Mouse (Mus musculus): Measurements from ENCODE around the gene Gm17571. TPM values are rescaled to one million over a fixed set of nuclear protein-coding genes. Genes with fewer than 3 reads are reported as not detected.
A peak's percentile ranks its signal among the peaks of the same experiment; 100 is the strongest.

The Gm17571 gene
- polyA plus RNA-seq (2014; fragmentation: Nextera tagmentation; extraction: Ambion mirVana): not detected in 2 replicates

GRCm38 (mm10) chr9:13446703-13447285 is at the start of gene Gm17571:
TSS of gene Gm17571 (minus strand) at chr9:13446753.
- ATAC-seq (ENCODE audit: low FRiP score): no peak
- no peak within 1 kb of the TSS for H3K9ac ChIP-seq (ENCODE audit: low read length)
- peak; percentile 64 for DNase-seq (ENCODE audit: low spot score, missing footprints)
- 89% methylated on average over 4 of the region's 4 CpGs for WGBS
- no peaks in the 10 kb centered on the region for H3K9me3 ChIP-seq (ENCODE audit: control insufficient read depth, low read length)
- no peaks in the 10 kb centered on the region for H3K27me3 ChIP-seq (ENCODE audit: control insufficient read depth, insufficient read depth, low read length)
- H3K27ac ChIP-seq (ENCODE audit: low read depth, low read length): no peak within 1 kb of the TSS
- no peaks in the 10 kb centered on the region for H3K4me1 ChIP-seq (ENCODE audit: control insufficient read depth, insufficient read depth, low read length)
- no peak within 1 kb of the TSS for H3K4me2 ChIP-seq
- no peaks in the 10 kb centered on the region for H3K36me3 ChIP-seq (ENCODE audit: control insufficient read depth, insufficient read depth, low read length)
- H3K4me3 ChIP-seq (ENCODE audit: low read depth, low read length): no peak within 1 kb of the TSS

GRCm38 (mm10) chr9:13495530-13495929 is 49.0 kb upstream of the Gm17571 start:
- H3K27ac ChIP-seq (ENCODE audit: low read depth, low read length): no peak overlapping the region
- no peaks in the 10 kb centered on the region for H3K27me3 ChIP-seq (ENCODE audit: control insufficient read depth, insufficient read depth, low read length)
- no peaks in the 10 kb centered on the region for H3K4me1 ChIP-seq (ENCODE audit: control insufficient read depth, insufficient read depth, low read length)
- H3K36me3 ChIP-seq (ENCODE audit: control insufficient read depth, insufficient read depth, low read length): no peaks in the 10 kb centered on the region
- no peak overlapping the region for H3K4me2 ChIP-seq
- no peak overlapping the region for H3K9ac ChIP-seq (ENCODE audit: low read length)
- no peak overlapping the region for H3K4me3 ChIP-seq (ENCODE audit: low read depth, low read length)
- DNase-seq (ENCODE audit: low spot score, missing footprints) (peak; percentile 10), ATAC-seq (ENCODE audit: low FRiP score) (no peak)
- no peaks in the 10 kb centered on the region for H3K9me3 ChIP-seq (ENCODE audit: control insufficient read depth, low read length)

- H3K9ac ChIP-seq (ENCODE audit: low read length): no peak overlapping the region
- H3K27ac ChIP-seq (ENCODE audit: low read depth, low read length): no peak overlapping the region
- H3K4me1 ChIP-seq (ENCODE audit: control insufficient read depth, insufficient read depth, low read length): no peaks in the 10 kb centered on the region
- no peaks in the 10 kb centered on the region for H3K27me3 ChIP-seq (ENCODE audit: control insufficient read depth, insufficient read depth, low read length)
- no peaks in the 10 kb centered on the region for H3K9me3 ChIP-seq (ENCODE audit: control insufficient read depth, low read length)
- no peaks in the 10 kb centered on the region for H3K36me3 ChIP-seq (ENCODE audit: control insufficient read depth, insufficient read depth, low read length)
- WGBS: 93% methylated on average over 2 of the region's 2 CpGs
- no peak overlapping the region for H3K4me2 ChIP-seq
- no peak for ATAC-seq (ENCODE audit: low FRiP score)
- H3K4me3 ChIP-seq (ENCODE audit: low read depth, low read length): no peak overlapping the region
- DNase-seq (ENCODE audit: low spot score, missing footprints): peak; percentile 56
These were observed 47.2 kb upstream of the Gm17571 start for GRCm38 (mm10) chr9:13493746-13494145.

- WGBS: 87% methylated on average over 2 of the region's 2 CpGs
- Histone ChIP-seq H3K36me3 (ENCODE audit: control insufficient read depth, insufficient read depth, low read length) (no peaks in the 10 kb centered on the region), H3K9ac (ENCODE audit: low read length) (no peak overlapping the region), H3K27ac (ENCODE audit: low read depth, low read length) (no peak overlapping the region), H3K4me3 (ENCODE audit: low read depth, low read length) (no peak overlapping the region), H3K4me1 (ENCODE audit: control insufficient read depth, insufficient read depth, low read length) (no peaks in the 10 kb centered on the region), H3K9me3 (ENCODE audit: control insufficient read depth, low read length) (no peaks in the 10 kb centered on the region), H3K27me3 (ENCODE audit: control insufficient read depth, insufficient read depth, low read length) (no peaks in the 10 kb centered on the region), H3K4me2 (no peak overlapping the region)
- peak; percentile 23 for DNase-seq (ENCODE audit: low spot score, missing footprints)
- no peak for ATAC-seq (ENCODE audit: low FRiP score)
These were observed 46.3 kb upstream of the Gm17571 start for GRCm38 (mm10) chr9:13492807-13493206.

- no peak overlapping the region for H3K9ac ChIP-seq (ENCODE audit: low read length)
- WGBS: 90% methylated on average over 9 of the region's 9 CpGs
- H3K4me1 ChIP-seq (ENCODE audit: control insufficient read depth, insufficient read depth, low read length): no peaks in the 10 kb centered on the region
- ATAC-seq (ENCODE audit: low FRiP score): no peak
- no peak overlapping the region for H3K27ac ChIP-seq (ENCODE audit: low read depth, low read length)
- H3K27me3 ChIP-seq (ENCODE audit: control insufficient read depth, insufficient read depth, low read length): no peaks in the 10 kb centered on the region
- no peak overlapping the region for H3K4me3 ChIP-seq (ENCODE audit: low read depth, low read length)
- H3K36me3 ChIP-seq (ENCODE audit: control insufficient read depth, insufficient read depth, low read length): no peaks in the 10 kb centered on the region
- peak; percentile 69 for DNase-seq (ENCODE audit: low spot score, missing footprints)
- no peaks in the 10 kb centered on the region for H3K9me3 ChIP-seq (ENCODE audit: control insufficient read depth, low read length)
- no peak overlapping the region for H3K4me2 ChIP-seq
These were observed 45.5 kb upstream of the Gm17571 start for GRCm38 (mm10) chr9:13491854-13492620.

- Histone ChIP-seq H3K4me2 (no peak overlapping the region), H3K27me3 (ENCODE audit: control insufficient read depth, insufficient read depth, low read length) (no peaks in the 10 kb centered on the region), H3K36me3 (ENCODE audit: control insufficient read depth, insufficient read depth, low read length) (no peaks in the 10 kb centered on the region), H3K4me1 (ENCODE audit: control insufficient read depth, insufficient read depth, low read length) (no peaks in the 10 kb centered on the region), H3K4me3 (ENCODE audit: low read depth, low read length) (no peak overlapping the region), H3K9ac (ENCODE audit: low read length) (no peak overlapping the region), H3K27ac (ENCODE audit: low read depth, low read length) (no peak overlapping the region), H3K9me3 (ENCODE audit: control insufficient read depth, low read length) (no peaks in the 10 kb centered on the region)
- DNase-seq (ENCODE audit: low spot score, missing footprints) (peak; percentile 75), ATAC-seq (ENCODE audit: low FRiP score) (no peak)
- 46% methylated on average over 1 of the region's 1 CpGs for WGBS
These were observed 44.6 kb upstream of the Gm17571 start for GRCm38 (mm10) chr9:13491107-13491506.

- Histone ChIP-seq H3K27me3 (ENCODE audit: control insufficient read depth, insufficient read depth, low read length) (no peaks in the 10 kb centered on the region), H3K4me2 (no peak overlapping the region), H3K9me3 (ENCODE audit: control insufficient read depth, low read length) (no peaks in the 10 kb centered on the region), H3K4me1 (ENCODE audit: control insufficient read depth, insufficient read depth, low read length) (peaks cover 12% of the 10 kb centered on the region), H3K27ac (ENCODE audit: low read depth, low read length) (no peak overlapping the region), H3K4me3 (ENCODE audit: low read depth, low read length) (no peak overlapping the region), H3K9ac (ENCODE audit: low read length) (no peak overlapping the region), H3K36me3 (ENCODE audit: control insufficient read depth, insufficient read depth, low read length) (no peaks in the 10 kb centered on the region)
- 80% methylated on average over 1 of the region's 1 CpGs for WGBS
- ATAC-seq (ENCODE audit: low FRiP score): no peak
- DNase-seq (ENCODE audit: low spot score, missing footprints): peak; percentile 80
These were observed 39.4 kb upstream of the Gm17571 start for GRCm38 (mm10) chr9:13485914-13486313.

GRCm38 (mm10) chr9:13484267-13485240 is 38.0 kb upstream of the Gm17571 start:
- H3K4me1 ChIP-seq (ENCODE audit: control insufficient read depth, insufficient read depth, low read length): peaks cover 15% of the 10 kb centered on the region
- no peak overlapping the region for H3K4me2 ChIP-seq
- H3K27ac ChIP-seq (ENCODE audit: low read depth, low read length): no peak overlapping the region
- H3K4me3 ChIP-seq (ENCODE audit: low read depth, low read length): no peak overlapping the region
- peak; percentile 83 for DNase-seq (ENCODE audit: low spot score, missing footprints)
- no peak for ATAC-seq (ENCODE audit: low FRiP score)
- 59% methylated on average over 12 of the region's 12 CpGs for WGBS
- no peak overlapping the region for H3K9ac ChIP-seq (ENCODE audit: low read length)
- no peaks in the 10 kb centered on the region for H3K36me3 ChIP-seq (ENCODE audit: control insufficient read depth, insufficient read depth, low read length)
- H3K27me3 ChIP-seq (ENCODE audit: control insufficient read depth, insufficient read depth, low read length): no peaks in the 10 kb centered on the region
- no peaks in the 10 kb centered on the region for H3K9me3 ChIP-seq (ENCODE audit: control insufficient read depth, low read length)

Data from midbrain, embryonic 11.5 days (tissue).